Mouse (Mus musculus) thymus, adult 2 months (tissue): Measurements from ENCODE around the gene Agbl2.
"Not testable (repeated sequence)": the region's sequence is repeated elsewhere in the genome, so short reads cannot be mapped to it uniquely, and the experiment has no call there.

Source experiments
- CTCF ChIP-seq: fragments of 200-500 bp; IDR thresholded peaks from 2 replicates; pipeline ENCODE4 v1.5.1; 2012; ENCODE audit warnings: mild to moderate bottlenecking, control low read depth, low read length, moderate library complexity, borderline replicate concordance; ENCODE audit not compliant: control insufficient read depth, poor library complexity, insufficient read depth; ENCODE audit errors: extremely low read depth
- POLR2A ChIP-seq: fragments of 200-500 bp; IDR thresholded peaks from 2 replicates; pipeline ENCODE4 v1.6.1; 2012; ENCODE audit warnings: mild to moderate bottlenecking, low read length, control low read depth, moderate library complexity; ENCODE audit not compliant: control insufficient read depth, poor library complexity, insufficient read depth; ENCODE audit errors: extremely low read depth

DNA sequence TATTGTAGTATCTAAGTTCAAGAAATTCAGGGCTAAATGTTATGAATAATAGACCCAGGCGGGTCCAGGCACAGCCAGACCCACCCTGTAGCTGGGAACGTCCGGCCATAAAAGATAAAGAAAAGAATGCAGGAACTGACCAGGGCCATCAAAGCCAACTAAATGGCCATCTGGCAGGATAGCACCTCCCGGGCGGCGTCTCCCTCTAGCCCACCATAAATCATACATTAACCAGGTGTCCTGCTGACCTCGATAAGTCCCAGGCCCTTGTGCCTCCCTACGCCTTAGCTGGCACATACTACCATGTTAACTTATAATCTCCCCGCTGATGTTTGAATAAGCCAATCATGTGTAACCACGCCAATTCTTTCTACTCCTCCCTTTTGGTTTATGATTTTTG, 42.0 kb downstream of the Agbl2 start:
- not testable (repeated sequence) for TF ChIP-seq POLR2A, CTCF
